Mouse (Mus musculus): ENCODE data around the gene Ccdc77.

DNA sequence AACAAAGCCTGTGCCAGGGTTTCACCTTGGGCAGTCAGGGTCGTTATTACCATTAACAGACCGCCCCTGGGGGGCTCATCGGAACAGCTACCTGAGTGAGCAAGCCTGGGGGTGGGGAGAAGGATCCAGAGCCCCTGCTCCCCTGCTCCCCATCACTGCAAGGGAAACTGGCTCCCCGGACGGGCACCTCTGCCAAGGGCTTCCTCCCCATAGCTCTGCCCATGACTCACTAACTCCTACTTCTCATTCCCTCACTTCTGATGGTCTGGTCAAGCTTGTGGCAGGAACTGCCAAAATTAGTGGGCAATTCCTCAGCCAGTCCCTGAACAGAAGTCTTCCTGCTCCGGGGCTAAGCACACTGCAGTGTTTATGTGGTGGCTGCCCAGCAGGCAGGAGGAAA is 88.9 kb downstream of the Ccdc77 start:
- TF ChIP-seq HCFC1 (IDR thresholded peaks at IDR 0.05; ENCODE audit: borderline replicate concordance, insufficient read depth, low read length) (no peak), ZC3H11A (IDR thresholded peaks at IDR 0.05; ENCODE audit: borderline replicate concordance, low read depth, low read length) (no peak), ZNF384 (IDR thresholded peaks at IDR 0.05; ENCODE audit: low read depth, low read length) (no peak)

All from ES-E14 (cell line).